Mouse (Mus musculus): ENCODE data around the gene 1700001J03Rik. TPM values are rescaled to one million over a fixed set of nuclear protein-coding genes. Genes with fewer than 3 reads are reported as not detected.
"Not testable (repeated sequence)": the region's sequence is repeated elsewhere in the genome, so short reads cannot be mapped to it uniquely, and the experiment has no call there.

Gene 1700001J03Rik
- polyA plus RNA-seq (2015; fragmentation: Nextera tagmentation; extraction: Ambion mirVana) = not detected in 2 replicates

- not testable (repeated sequence) for H3K4me3 ChIP-seq (ENCODE audit: low read length); H3K36me3 ChIP-seq (ENCODE audit: control insufficient read depth, insufficient read depth); H3K9me3 ChIP-seq (replicated peaks; ENCODE audit: control insufficient read depth, low read length); H3K4me1 ChIP-seq (ENCODE audit: control insufficient read depth, insufficient read depth, low read length); H3K4me2 ChIP-seq (ENCODE audit: low read depth, low read length); H3K27ac ChIP-seq (ENCODE audit: low read length); H3K27me3 ChIP-seq (ENCODE audit: control insufficient read depth, insufficient read depth, low read length); ATAC-seq (replicated peaks; ENCODE audit: extremely low read depth, insufficient read depth, low FRiP score); H3K9ac ChIP-seq (ENCODE audit: low read length)
- 73% methylated on average over 4 of the region's 4 CpGs for WGBS
Measured at GRCm38 (mm10) chr5:146185204-146185603, at the start of gene 1700001J03Rik. Gene 1700001J03Rik (minus strand): TSS chr5:146185304.

GRCm38 (mm10) chr5:146234336-146234735, 49.2 kb upstream of the 1700001J03Rik start:
- Histone ChIP-seq H3K27me3 (ENCODE audit: control insufficient read depth, insufficient read depth, low read length) (no peaks in the 10 kb centered on the region), H3K4me3 (ENCODE audit: low read length) (no peak overlapping the region), H3K27ac (ENCODE audit: low read length) (no peak overlapping the region), H3K9ac (ENCODE audit: low read length) (no peak overlapping the region), H3K4me2 (ENCODE audit: low read depth, low read length) (no peak overlapping the region), H3K9me3 (replicated peaks; ENCODE audit: control insufficient read depth, low read length) (no peaks in the 10 kb centered on the region), H3K36me3 (ENCODE audit: control insufficient read depth, insufficient read depth) (no peaks in the 10 kb centered on the region), H3K4me1 (ENCODE audit: control insufficient read depth, insufficient read depth, low read length) (peaks cover 13% of the 10 kb centered on the region)
- no peak for ATAC-seq (replicated peaks; ENCODE audit: extremely low read depth, insufficient read depth, low FRiP score)
- 83% methylated on average over 1 of the region's 1 CpGs for WGBS

DNA sequence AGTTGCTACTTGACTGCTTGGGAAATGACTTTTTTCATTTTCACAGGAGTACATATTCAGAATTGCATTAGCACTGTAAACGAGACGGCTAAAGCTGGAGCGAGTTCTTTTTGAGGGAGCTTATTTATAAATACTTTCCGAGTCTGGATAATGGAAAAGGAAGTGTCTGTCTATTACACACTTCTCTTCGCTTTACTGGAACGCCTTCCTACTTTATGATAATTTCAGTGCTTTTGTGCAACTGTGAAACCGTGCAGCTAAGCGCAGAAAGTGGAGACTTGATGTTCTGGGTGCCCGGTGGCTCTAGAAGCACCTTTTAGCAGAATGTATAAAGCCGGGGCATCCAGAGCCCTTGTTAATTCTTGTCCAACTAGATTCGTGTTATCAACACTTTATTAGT, 47.7 kb upstream of the 1700001J03Rik start:
- WGBS = 44% methylated on average over 11 of the region's 11 CpGs
- ATAC-seq (replicated peaks; ENCODE audit: extremely low read depth, insufficient read depth, low FRiP score) = no peak
- H3K9ac ChIP-seq (ENCODE audit: low read length) = peak overlapping the region; percentile 91

DNA sequence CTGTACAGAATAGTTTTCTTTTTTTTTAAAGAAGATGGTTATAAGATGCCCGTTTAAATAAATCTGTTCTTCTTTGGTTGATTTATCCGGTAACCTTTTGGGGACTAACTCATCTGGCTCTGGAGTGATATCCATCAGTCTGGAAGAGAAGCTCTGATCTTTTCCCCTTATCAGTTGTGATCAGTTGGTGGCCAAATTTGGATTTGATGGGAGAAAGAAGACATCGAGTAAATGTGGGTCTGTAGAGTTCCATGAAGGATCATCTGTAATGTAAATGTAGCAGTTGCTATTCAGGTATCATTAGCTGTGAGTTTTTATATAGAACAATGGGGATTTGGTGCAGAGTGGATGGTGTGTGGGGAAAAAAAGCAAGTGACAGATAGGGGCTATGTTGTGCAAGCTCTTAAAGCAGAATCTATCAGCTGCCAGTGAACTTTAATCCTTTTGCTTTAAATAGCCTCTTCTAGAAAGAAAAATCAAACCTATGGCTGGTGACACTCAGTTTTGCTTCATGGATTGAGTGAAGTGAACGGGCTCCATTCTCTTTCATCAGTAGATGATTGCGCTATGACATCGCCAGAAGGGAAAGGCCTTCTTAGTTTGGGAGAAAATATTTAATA, 47.1 kb upstream of the 1700001J03Rik start:
- Histone ChIP-seq H3K9ac (ENCODE audit: low read length) (peak overlapping the region; percentile 91), H3K36me3 (ENCODE audit: control insufficient read depth, insufficient read depth) (no peaks in the 10 kb centered on the region), H3K27me3 (ENCODE audit: control insufficient read depth, insufficient read depth, low read length) (no peaks in the 10 kb centered on the region), H3K9me3 (replicated peaks; ENCODE audit: control insufficient read depth, low read length) (no peaks in the 10 kb centered on the region), H3K27ac (ENCODE audit: low read length) (no peak overlapping the region), H3K4me2 (ENCODE audit: low read depth, low read length) (peak overlapping the region; percentile 90), H3K4me1 (ENCODE audit: control insufficient read depth, insufficient read depth, low read length) (peaks cover 13% of the 10 kb centered on the region), H3K4me3 (ENCODE audit: low read length) (peak overlapping the region; percentile 89)
- WGBS = 29% methylated on average over 6 of the region's 6 CpGs
- ATAC-seq (replicated peaks; ENCODE audit: extremely low read depth, insufficient read depth, low FRiP score) = no peak

More for the DNA sequence above, 47.7 kb upstream of the 1700001J03Rik start:
- peak overlapping the region; percentile 89 for H3K4me3 ChIP-seq (ENCODE audit: low read length)
- no peak overlapping the region for H3K27ac ChIP-seq (ENCODE audit: low read length)
- no peaks in the 10 kb centered on the region for H3K36me3 ChIP-seq (ENCODE audit: control insufficient read depth, insufficient read depth)
- H3K4me1 ChIP-seq (ENCODE audit: control insufficient read depth, insufficient read depth, low read length) = peaks cover 13% of the 10 kb centered on the region
- H3K4me2 ChIP-seq (ENCODE audit: low read depth, low read length) = peak overlapping the region; percentile 90
- no peaks in the 10 kb centered on the region for H3K9me3 ChIP-seq (replicated peaks; ENCODE audit: control insufficient read depth, low read length)
- no peaks in the 10 kb centered on the region for H3K27me3 ChIP-seq (ENCODE audit: control insufficient read depth, insufficient read depth, low read length)

- WGBS = under 1% methylated on average over 19 of the region's 19 CpGs
- peak overlapping the region; percentile 89 for H3K4me3 ChIP-seq (ENCODE audit: low read length)
Measured at GRCm38 (mm10) chr5:146231655-146231996, 46.5 kb upstream of the 1700001J03Rik start.

GRCm38 (mm10) chr5:146230864-146231654, 46.0 kb upstream of the 1700001J03Rik start, which contains the start of gene Cdk8:
Gene Cdk8 (plus strand): TSS chr5:146231230.
- no peaks in the 10 kb centered on the region for H3K27me3 ChIP-seq (ENCODE audit: control insufficient read depth, insufficient read depth, low read length)
- peak within 1 kb of the TSS; percentile 90 for H3K4me2 ChIP-seq (ENCODE audit: low read depth, low read length)
- H3K9me3 ChIP-seq (replicated peaks; ENCODE audit: control insufficient read depth, low read length) = no peaks in the 10 kb centered on the region
- H3K4me3 ChIP-seq (ENCODE audit: low read length) = peak within 1 kb of the TSS; percentile 89
- H3K27ac ChIP-seq (ENCODE audit: low read length) = peak within 1 kb of the TSS; percentile 98
- no peaks in the 10 kb centered on the region for H3K36me3 ChIP-seq (ENCODE audit: control insufficient read depth, insufficient read depth)
- peak; percentile 89 for ATAC-seq (replicated peaks; ENCODE audit: extremely low read depth, insufficient read depth, low FRiP score)
- under 1% methylated on average over 96 of the region's 102 CpGs for WGBS
- H3K9ac ChIP-seq (ENCODE audit: low read length) = peak within 1 kb of the TSS; percentile 91
- H3K4me1 ChIP-seq (ENCODE audit: control insufficient read depth, insufficient read depth, low read length) = peaks cover 13% of the 10 kb centered on the region

More at GRCm38 (mm10) chr5:146231655-146231996, 46.5 kb upstream of the 1700001J03Rik start:
- Histone ChIP-seq H3K27me3 (ENCODE audit: control insufficient read depth, insufficient read depth, low read length) (no peaks in the 10 kb centered on the region), H3K36me3 (ENCODE audit: control insufficient read depth, insufficient read depth) (no peaks in the 10 kb centered on the region), H3K9me3 (replicated peaks; ENCODE audit: control insufficient read depth, low read length) (no peaks in the 10 kb centered on the region), H3K9ac (ENCODE audit: low read length) (peak overlapping the region; percentile 91), H3K4me2 (ENCODE audit: low read depth, low read length) (peak overlapping the region; percentile 90), H3K27ac (ENCODE audit: low read length) (peak overlapping the region; percentile 98), H3K4me1 (ENCODE audit: control insufficient read depth, insufficient read depth, low read length) (peaks cover 13% of the 10 kb centered on the region)
- ATAC-seq (replicated peaks; ENCODE audit: extremely low read depth, insufficient read depth, low FRiP score) = peak; percentile 25

GRCm38 (mm10) chr5:146229869-146230650, 45.0 kb upstream of the 1700001J03Rik start:
- Histone ChIP-seq H3K4me3 (ENCODE audit: low read length) (peak overlapping the region; percentile 89), H3K9me3 (replicated peaks; ENCODE audit: control insufficient read depth, low read length) (no peaks in the 10 kb centered on the region), H3K27me3 (ENCODE audit: control insufficient read depth, insufficient read depth, low read length) (no peaks in the 10 kb centered on the region), H3K4me2 (ENCODE audit: low read depth, low read length) (peak overlapping the region; percentile 81), H3K36me3 (ENCODE audit: control insufficient read depth, insufficient read depth) (no peaks in the 10 kb centered on the region), H3K9ac (ENCODE audit: low read length) (peak overlapping the region; percentile 91), H3K4me1 (ENCODE audit: control insufficient read depth, insufficient read depth, low read length) (peaks cover 13% of the 10 kb centered on the region), H3K27ac (ENCODE audit: low read length) (peak overlapping the region; percentile 98)
- 55% methylated on average over 17 of the region's 17 CpGs for WGBS
- ATAC-seq (replicated peaks; ENCODE audit: extremely low read depth, insufficient read depth, low FRiP score) = no peak

DNA sequence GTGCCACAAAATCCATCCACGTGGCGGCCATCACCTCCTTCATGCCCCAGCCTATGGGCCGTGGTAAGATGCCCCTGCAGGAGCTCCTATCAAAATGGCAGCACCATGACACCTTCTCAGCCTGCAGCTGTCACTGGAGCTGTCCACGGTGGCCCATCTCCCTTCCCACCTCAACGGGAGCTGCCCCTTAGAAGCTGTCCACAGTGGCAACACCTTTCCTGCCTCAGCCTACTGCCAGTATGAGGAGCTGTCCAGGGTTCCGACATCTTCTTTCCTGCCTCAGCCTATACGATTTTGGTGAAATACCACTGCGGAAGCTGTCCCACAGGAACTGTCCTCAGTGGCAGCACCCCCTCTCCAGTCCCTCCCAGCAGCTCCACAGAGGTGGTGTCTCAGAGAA, 42.4 kb upstream of the 1700001J03Rik start:
- no peak overlapping the region for H3K4me2 ChIP-seq (ENCODE audit: low read depth, low read length)
- no peak overlapping the region for H3K4me3 ChIP-seq (ENCODE audit: low read length)
- H3K9me3 ChIP-seq (replicated peaks; ENCODE audit: control insufficient read depth, low read length) = no peaks in the 10 kb centered on the region
- H3K36me3 ChIP-seq (ENCODE audit: control insufficient read depth, insufficient read depth) = no peaks in the 10 kb centered on the region
- H3K27me3 ChIP-seq (ENCODE audit: control insufficient read depth, insufficient read depth, low read length) = no peaks in the 10 kb centered on the region
- WGBS = 81% methylated on average over 8 of the region's 8 CpGs
- H3K4me1 ChIP-seq (ENCODE audit: control insufficient read depth, insufficient read depth, low read length) = peaks cover 5% of the 10 kb centered on the region
- H3K27ac ChIP-seq (ENCODE audit: low read length) = no peak overlapping the region
- no peak for ATAC-seq (replicated peaks; ENCODE audit: extremely low read depth, insufficient read depth, low FRiP score)
- H3K9ac ChIP-seq (ENCODE audit: low read length) = no peak overlapping the region
